Mouse (Mus musculus): ENCODE measurements around the gene Igf2bp2. TPM values are rescaled to one million over a fixed set of nuclear protein-coding genes. Genes with fewer than 3 reads are reported as not detected.
A peak's percentile ranks its signal among the peaks of the same experiment; 100 is the strongest.

Gene Igf2bp2
- polyA plus RNA-seq, 1 experiment = 3.1 TPM

DNA sequence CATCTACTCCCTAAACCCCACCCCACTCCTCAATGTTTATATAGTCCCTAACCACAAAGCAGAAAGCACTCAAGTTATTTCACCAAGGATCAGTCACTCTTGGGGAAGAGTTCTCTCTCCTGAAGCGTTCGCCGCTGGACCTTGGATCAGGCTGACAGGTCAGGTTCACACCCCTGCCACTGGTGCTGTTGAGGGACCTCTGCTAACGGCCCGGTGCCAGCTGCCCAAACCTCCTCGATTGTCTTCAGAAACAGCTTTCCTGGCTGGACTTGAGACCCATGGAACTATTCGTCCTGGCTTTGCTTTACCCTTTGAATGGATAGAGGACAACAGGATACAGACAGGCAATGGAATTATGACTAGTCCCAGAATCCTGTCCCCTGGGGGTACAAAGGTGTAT lies 33.6 kb downstream of the Igf2bp2 start:
- H3K4me3 ChIP-seq (replicated peaks) = no peak overlapping the region
- H3K4me1 ChIP-seq = peaks cover 4% of the 10 kb centered on the region; the same call in 1 of the 2 replicates
- H3K27me3 ChIP-seq (replicated peaks) = peaks cover 9% of the 10 kb centered on the region
- peaks cover 8% of the 10 kb centered on the region; the same call in 1 of the 2 replicates for H3K9me3 ChIP-seq
- TF ChIP-seq GATA1 (IDR thresholded peaks at IDR 0.05; ENCODE audit: borderline replicate concordance, low read length) (no peak), FLI1 (IDR thresholded peaks at IDR 0.05; ENCODE audit: low read length) (no peak)
- H3K36me3 ChIP-seq (replicated peaks; ENCODE audit: low read length) = no peaks in the 10 kb centered on the region

DNA sequence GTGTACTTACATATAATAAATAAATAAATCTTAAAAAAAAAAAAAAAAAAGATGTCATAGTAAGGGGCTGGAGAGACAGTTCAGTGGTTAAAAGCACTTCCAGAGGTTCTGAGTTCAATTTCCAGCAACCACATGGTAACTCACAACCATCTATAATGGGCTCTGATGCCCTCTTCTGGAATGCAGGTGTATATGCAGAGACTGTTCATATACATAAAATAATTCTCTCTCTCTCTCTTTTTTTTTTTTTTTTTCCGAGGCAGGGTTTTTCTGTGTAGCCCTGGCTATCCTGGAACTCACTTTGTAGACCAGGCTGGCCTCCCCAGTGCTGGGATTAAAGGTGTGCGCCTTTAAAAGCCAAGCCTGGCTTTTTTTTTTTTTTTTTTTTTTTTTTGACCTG lies 34.5 kb downstream of the Igf2bp2 start:
- no peak overlapping the region for H3K4me3 ChIP-seq (replicated peaks)

DNA sequence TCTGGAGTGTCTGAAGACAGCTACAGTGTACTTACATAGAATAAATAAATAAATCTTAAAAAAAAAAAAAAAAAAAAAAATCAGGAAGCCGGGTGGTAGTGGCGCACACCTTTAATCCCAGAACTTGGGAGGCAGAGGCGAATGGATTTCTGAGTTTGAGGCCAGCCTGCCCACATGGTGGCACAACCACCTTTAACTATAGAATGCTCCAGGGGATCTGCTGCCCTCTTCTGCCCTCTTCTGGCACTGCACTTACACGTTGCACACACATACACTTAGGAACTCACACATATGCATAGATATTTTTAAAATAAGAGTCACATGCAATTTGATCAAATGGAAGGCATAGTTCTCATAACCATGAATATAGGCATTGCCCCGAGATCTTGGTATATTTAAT lies 35.3 kb downstream of the Igf2bp2 start:
- Histone ChIP-seq H3K4me1 (peaks cover 6% of the 10 kb centered on the region; the same call in 1 of the 2 replicates), H3K27me3 (replicated peaks) (peaks cover 11% of the 10 kb centered on the region)

More for the DNA sequence above, 34.5 kb downstream of the Igf2bp2 start:
- H3K9me3 ChIP-seq = peaks cover 8% of the 10 kb centered on the region; the same call in 1 of the 2 replicates
- H3K27me3 ChIP-seq (replicated peaks) = peaks cover 11% of the 10 kb centered on the region
- H3K36me3 ChIP-seq (replicated peaks; ENCODE audit: low read length) = no peaks in the 10 kb centered on the region
- TF ChIP-seq FLI1 (IDR thresholded peaks at IDR 0.05; ENCODE audit: low read length) (no peak), GATA1 (IDR thresholded peaks at IDR 0.05; ENCODE audit: borderline replicate concordance, low read length) (no peak)
- H3K4me1 ChIP-seq = peaks cover 6% of the 10 kb centered on the region; the same call in 1 of the 2 replicates

DNA sequence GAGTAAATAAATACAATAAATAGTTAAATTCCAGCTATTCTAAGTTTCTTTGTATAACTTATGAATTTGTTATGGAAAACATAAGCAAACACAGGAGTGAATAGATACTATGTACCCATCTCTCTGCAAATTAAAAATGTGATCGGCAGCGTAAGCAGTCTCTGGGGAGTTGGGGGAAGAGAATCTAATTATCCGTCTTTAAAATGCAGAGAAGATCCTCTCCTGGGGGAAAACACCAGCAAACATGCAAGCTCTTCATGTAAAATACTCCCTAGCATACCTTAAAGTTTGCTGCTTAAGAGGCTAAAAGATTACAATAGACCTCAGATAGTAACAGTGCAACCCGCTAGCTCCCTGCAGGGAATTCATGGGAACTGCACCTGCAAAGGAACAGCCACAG lies 36.2 kb downstream of the Igf2bp2 start:
- Histone ChIP-seq H3K4me1 (peaks cover 6% of the 10 kb centered on the region; the same call in 1 of the 2 replicates), H3K27me3 (replicated peaks) (peaks cover 19% of the 10 kb centered on the region), H3K36me3 (replicated peaks; ENCODE audit: low read length) (no peaks in the 10 kb centered on the region), H3K4me3 (replicated peaks) (no peak overlapping the region), H3K9me3 (peaks cover 8% of the 10 kb centered on the region; the same call in 1 of the 2 replicates)
- TF ChIP-seq GATA1 (IDR thresholded peaks at IDR 0.05; ENCODE audit: borderline replicate concordance, low read length) (no peak), FLI1 (IDR thresholded peaks at IDR 0.05; ENCODE audit: low read length) (no peak)

More for the DNA sequence above, 35.3 kb downstream of the Igf2bp2 start:
- H3K4me3 ChIP-seq (replicated peaks) = no peak overlapping the region
- no peaks in the 10 kb centered on the region for H3K36me3 ChIP-seq (replicated peaks; ENCODE audit: low read length)
- H3K9me3 ChIP-seq = peaks cover 8% of the 10 kb centered on the region; the same call in 1 of the 2 replicates
- TF ChIP-seq FLI1 (IDR thresholded peaks at IDR 0.05; ENCODE audit: low read length) (no peak), GATA1 (IDR thresholded peaks at IDR 0.05; ENCODE audit: borderline replicate concordance, low read length) (no peak)

DNA sequence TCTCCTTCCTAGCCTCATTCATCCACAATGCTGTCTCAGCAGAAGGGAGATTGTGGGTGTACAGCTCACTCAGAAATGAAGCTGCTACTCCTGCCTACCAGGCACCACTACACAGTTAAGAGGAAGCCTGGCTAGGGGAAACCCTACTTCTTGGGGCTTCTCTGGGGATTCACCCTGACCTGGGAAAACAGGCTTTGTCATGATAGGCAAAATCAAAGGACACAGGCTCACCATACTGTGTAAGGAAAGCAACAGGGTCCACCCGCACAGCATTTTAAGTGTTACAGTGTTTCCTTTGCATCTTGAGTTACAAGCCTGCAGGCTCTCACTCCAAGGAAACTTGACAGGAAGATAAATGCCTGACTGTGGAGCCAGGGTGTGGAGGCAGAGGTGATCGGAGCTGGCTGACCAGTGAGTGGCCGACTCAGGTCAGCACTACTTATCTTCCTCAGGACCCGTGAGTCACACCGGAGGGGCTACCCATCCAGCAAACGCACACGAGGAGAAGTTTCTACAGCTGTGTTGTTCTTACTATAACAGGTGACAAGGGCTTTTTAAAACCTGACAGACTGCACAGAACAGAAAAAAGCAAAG lies 38.7 kb downstream of the Igf2bp2 start:
- Histone ChIP-seq H3K27me3 (replicated peaks) (peaks cover 25% of the 10 kb centered on the region), H3K4me3 (replicated peaks) (no peak overlapping the region), H3K36me3 (replicated peaks; ENCODE audit: low read length) (no peaks in the 10 kb centered on the region), H3K9me3 (peaks cover 8% of the 10 kb centered on the region; the same call in 1 of the 2 replicates), H3K4me1 (peaks cover 21% of the 10 kb centered on the region)
- TF ChIP-seq GATA1 (IDR thresholded peaks at IDR 0.05; ENCODE audit: borderline replicate concordance, low read length) (no peak), FLI1 (IDR thresholded peaks at IDR 0.05; ENCODE audit: low read length) (no peak)

DNA sequence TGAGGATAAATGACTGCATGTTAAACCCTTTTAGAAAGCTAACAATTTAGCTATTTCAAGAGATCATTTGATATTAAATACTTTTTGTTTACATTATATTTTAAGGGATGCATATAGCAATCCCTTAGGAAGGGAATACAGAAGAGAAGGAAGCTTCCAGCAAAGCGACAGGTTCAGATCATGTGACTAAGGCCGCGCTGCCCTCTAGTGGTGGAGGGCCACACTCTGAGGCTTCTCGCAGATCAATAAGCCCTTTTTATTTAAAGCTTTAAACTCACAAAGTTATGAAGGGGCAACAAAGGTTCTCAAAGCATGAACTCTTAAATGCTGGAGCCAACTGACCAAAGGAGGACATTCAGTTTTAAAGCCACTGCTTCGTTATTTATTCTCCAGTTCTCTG lies 39.4 kb downstream of the Igf2bp2 start:
- peaks cover 23% of the 10 kb centered on the region for H3K27me3 ChIP-seq (replicated peaks)
- H3K4me1 ChIP-seq = peaks cover 29% of the 10 kb centered on the region
- H3K4me3 ChIP-seq (replicated peaks) = no peak overlapping the region
- peaks cover 8% of the 10 kb centered on the region; the same call in 1 of the 2 replicates for H3K9me3 ChIP-seq
- H3K36me3 ChIP-seq (replicated peaks; ENCODE audit: low read length) = no peaks in the 10 kb centered on the region
- TF ChIP-seq GATA1 (IDR thresholded peaks at IDR 0.05; ENCODE audit: borderline replicate concordance, low read length) (no peak), FLI1 (IDR thresholded peaks at IDR 0.05; ENCODE audit: low read length) (no peak)

DNA sequence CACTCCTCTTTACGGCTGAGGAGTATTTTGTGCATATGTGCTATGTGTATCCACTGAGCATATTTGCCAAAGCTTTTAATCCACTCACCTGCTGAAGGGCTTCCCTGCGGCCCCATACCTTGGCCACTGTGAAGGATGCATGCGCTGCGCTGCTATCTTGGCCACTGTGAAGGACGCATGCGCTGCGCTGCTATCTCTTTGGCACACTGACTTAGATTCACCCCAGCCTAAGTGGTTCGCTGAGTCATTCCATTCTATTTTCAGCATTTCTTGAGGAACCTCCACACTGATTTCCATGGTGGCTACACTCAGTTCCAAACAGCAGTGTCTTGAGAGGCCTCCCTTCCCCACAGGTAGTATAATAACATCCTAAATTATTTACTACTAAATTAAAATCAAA lies 42.0 kb downstream of the Igf2bp2 start:
- peaks cover 22% of the 10 kb centered on the region for H3K27me3 ChIP-seq (replicated peaks)
- peaks cover 42% of the 10 kb centered on the region for H3K4me1 ChIP-seq
- no peaks in the 10 kb centered on the region for H3K36me3 ChIP-seq (replicated peaks; ENCODE audit: low read length)
- TF ChIP-seq FLI1 (IDR thresholded peaks at IDR 0.05; ENCODE audit: low read length) (no peak), GATA1 (IDR thresholded peaks at IDR 0.05; ENCODE audit: borderline replicate concordance, low read length) (no peak)
- H3K9me3 ChIP-seq = no peaks in the 10 kb centered on the region
- H3K4me3 ChIP-seq (replicated peaks) = peak overlapping the region; percentile 64

DNA sequence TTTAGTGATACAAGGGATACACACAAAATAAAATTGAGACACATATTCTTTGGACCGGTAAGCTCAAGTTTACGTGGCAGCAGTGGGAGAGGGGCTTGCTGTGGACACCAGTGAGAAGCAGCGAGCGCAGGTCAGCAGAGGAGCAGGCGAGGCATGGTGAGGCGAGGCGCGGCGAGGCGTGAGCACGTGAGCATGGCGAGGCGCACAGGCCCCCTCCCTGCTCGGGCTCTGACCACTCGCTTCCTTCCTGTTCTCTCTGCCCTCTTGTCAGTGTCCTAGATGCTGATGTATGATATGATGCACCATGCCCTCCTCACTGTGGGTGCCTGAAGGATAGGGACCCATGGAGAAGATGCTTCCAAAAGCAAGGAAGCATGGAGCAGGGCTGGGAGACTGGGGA lies 43.6 kb downstream of the Igf2bp2 start:
- H3K4me3 ChIP-seq (replicated peaks) = peak overlapping the region; percentile 88
- H3K27me3 ChIP-seq (replicated peaks) = peaks cover 17% of the 10 kb centered on the region
- TF ChIP-seq FLI1 (IDR thresholded peaks at IDR 0.05; ENCODE audit: low read length) (no peak), GATA1 (IDR thresholded peaks at IDR 0.05; ENCODE audit: borderline replicate concordance, low read length) (no peak)
- H3K9me3 ChIP-seq = no peaks in the 10 kb centered on the region
- peaks cover 45% of the 10 kb centered on the region for H3K4me1 ChIP-seq
- no peaks in the 10 kb centered on the region for H3K36me3 ChIP-seq (replicated peaks; ENCODE audit: low read length)

DNA sequence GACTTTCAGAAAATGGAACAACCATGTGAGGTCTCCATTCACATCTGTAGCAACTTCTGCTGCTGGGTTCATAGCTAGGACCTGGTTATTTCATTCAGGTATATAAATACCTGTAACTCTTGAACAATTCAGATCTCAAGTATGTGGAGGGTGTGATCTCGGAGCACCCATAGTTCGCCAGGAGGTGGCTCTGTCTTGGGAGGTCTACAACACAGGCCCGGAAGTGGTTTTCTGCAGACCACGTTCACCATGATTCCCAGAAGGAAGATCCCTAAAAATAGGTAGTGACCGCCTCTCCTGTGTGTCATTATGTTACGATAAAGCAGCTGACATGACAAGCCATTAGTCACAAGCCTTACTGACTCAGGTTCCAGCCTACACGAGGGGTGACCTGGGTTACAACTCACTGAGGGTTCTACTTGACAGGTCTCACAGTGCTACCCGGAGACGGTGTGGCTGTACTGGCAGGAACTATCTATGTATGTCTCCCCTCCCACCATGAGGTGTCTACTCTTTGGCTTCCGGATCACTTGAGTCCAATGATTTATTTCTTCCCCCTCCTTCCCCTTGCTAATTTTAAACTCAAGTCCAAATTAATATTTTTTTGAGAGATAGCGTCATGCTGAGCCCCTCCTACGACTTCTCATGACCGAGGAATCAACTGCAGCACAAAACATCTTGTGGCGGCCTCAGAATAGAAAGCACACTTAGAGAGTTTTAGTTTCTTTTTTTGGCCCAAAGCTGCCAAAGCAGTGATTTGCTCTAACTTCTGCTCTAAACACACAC lies 44.2 kb downstream of the Igf2bp2 start:
- TF ChIP-seq GATA1 (IDR thresholded peaks at IDR 0.05; ENCODE audit: borderline replicate concordance, low read length) (no peak), FLI1 (IDR thresholded peaks at IDR 0.05; ENCODE audit: low read length) (no peak)
- peak overlapping the region; percentile 76 for H3K4me3 ChIP-seq (replicated peaks)
- H3K9me3 ChIP-seq = no peaks in the 10 kb centered on the region
- peaks cover 44% of the 10 kb centered on the region for H3K4me1 ChIP-seq
- peaks cover 14% of the 10 kb centered on the region for H3K27me3 ChIP-seq (replicated peaks)
- H3K36me3 ChIP-seq (replicated peaks; ENCODE audit: low read length) = no peaks in the 10 kb centered on the region

DNA sequence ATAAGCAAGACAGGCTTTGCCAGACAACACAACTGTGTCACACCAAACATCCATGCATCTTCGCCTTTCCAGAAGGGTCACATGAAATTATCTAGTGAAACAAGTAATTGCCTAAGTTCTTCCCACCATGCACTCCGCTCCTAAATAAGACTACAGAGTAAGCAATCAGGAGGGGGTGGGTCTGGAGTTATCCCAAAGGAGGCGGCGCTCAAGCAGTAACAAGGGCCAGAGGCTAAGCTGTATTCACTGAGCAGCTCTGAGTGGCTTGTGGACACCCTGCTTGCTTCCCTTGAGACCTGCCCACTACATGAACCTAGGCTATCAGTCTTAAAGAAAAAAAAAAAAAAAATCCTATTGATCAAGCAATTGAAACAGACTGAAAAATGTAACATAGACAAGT lies 44.9 kb downstream of the Igf2bp2 start:
- Histone ChIP-seq H3K4me1 (peaks cover 46% of the 10 kb centered on the region), H3K4me3 (replicated peaks) (no peak overlapping the region), H3K27me3 (replicated peaks) (peaks cover 14% of the 10 kb centered on the region), H3K36me3 (replicated peaks; ENCODE audit: low read length) (no peaks in the 10 kb centered on the region), H3K9me3 (no peaks in the 10 kb centered on the region)
- TF ChIP-seq FLI1 (IDR thresholded peaks at IDR 0.05; ENCODE audit: low read length) = no peak
- no peak for TF ChIP-seq GATA1 (IDR thresholded peaks at IDR 0.05; ENCODE audit: borderline replicate concordance, low read length)
